Mouse (Mus musculus): Measurements from ENCODE around the gene Lhx9. TPM values are rescaled to one million over a fixed set of nuclear protein-coding genes. Genes with fewer than 3 reads are reported as not detected.

Gene Lhx9
- total RNA-seq, 1 experiment: 0.40 TPM

GRCm38 (mm10) chr1:138844166-138844565 lies 4.2 kb downstream of the Lhx9 start:
- in situ Hi-C loops (cut with MboI; ENCODE audit: low sequenced_read_pairs in 2 of 2, unreplicated experiment in 2 of 2): loop anchor here in 1 of 2 experiments (25.0 kb wide), 1 partner anchor 318 kb away; no protein-coding TSS in a partner anchor
- no peak overlapping the region for H3K9ac ChIP-seq (ENCODE audit: insufficient read depth, low read depth, low read length, poor library complexity, severe bottlenecking)
- H3K4me1 ChIP-seq (ENCODE audit: control insufficient read depth in 2 of 2, insufficient read depth in 2 of 2, low read length in 2 of 2, poor library complexity in 1 of 2): peaks cover 0 to 3% of the 10 kb centered on the region in 2 experiments; a peak in 1 of 4 replicates
- TF ChIP-seq ZC3H11A (IDR thresholded peaks at IDR 0.05; ENCODE audit: borderline replicate concordance, low read depth, low read length): no peak
- H3K36me3 ChIP-seq (ENCODE audit: control insufficient read depth, insufficient read depth, low read length, poor library complexity, severe bottlenecking): no peaks in the 10 kb centered on the region
- no peak overlapping the region for H3K27ac ChIP-seq (ENCODE audit: insufficient read depth, low read depth, low read length, poor library complexity, severe bottlenecking)
- H3K4me3 ChIP-seq (ENCODE audit: insufficient read depth in 1 of 2, low read depth in 1 of 2, low read length in 2 of 2, poor library complexity in 1 of 2, severe bottlenecking in 1 of 2): no peak overlapping the region
- DNase-seq (ENCODE audit: low read depth, low spot score): no peak
- no peaks in the 10 kb centered on the region for H3K9me3 ChIP-seq (ENCODE audit: control insufficient read depth, insufficient read depth, low read depth, low read length)

- Histone ChIP-seq H3K36me3 (ENCODE audit: control insufficient read depth, insufficient read depth, low read length, poor library complexity, severe bottlenecking) (no peaks in the 10 kb centered on the region), H3K9ac (ENCODE audit: insufficient read depth, low read depth, low read length, poor library complexity, severe bottlenecking) (no peak overlapping the region), H3K4me3 (ENCODE audit: insufficient read depth in 1 of 2, low read depth in 1 of 2, low read length in 2 of 2, poor library complexity in 1 of 2, severe bottlenecking in 1 of 2) (peak overlapping the region in 1 of 2 experiments; percentile 6; a peak in 2 of 4 replicates), H3K9me3 (ENCODE audit: control insufficient read depth, insufficient read depth, low read depth, low read length) (no peaks in the 10 kb centered on the region), H3K4me1 (ENCODE audit: control insufficient read depth in 2 of 2, insufficient read depth in 2 of 2, low read length in 2 of 2, poor library complexity in 1 of 2) (peaks cover 0 to 3% of the 10 kb centered on the region in 2 experiments; a peak in 1 of 4 replicates), H3K27ac (ENCODE audit: insufficient read depth, low read depth, low read length, poor library complexity, severe bottlenecking) (no peak overlapping the region)
- in situ Hi-C loops (cut with MboI; ENCODE audit: low sequenced_read_pairs in 2 of 2, unreplicated experiment in 2 of 2): loop anchor here in 1 of 2 experiments (25.0 kb wide), 1 partner anchor 319 kb away; no protein-coding TSS in a partner anchor
- no peak for TF ChIP-seq ZNF384 (IDR thresholded peaks at IDR 0.05; ENCODE audit: low read depth, low read length)
- TF ChIP-seq ZC3H11A (IDR thresholded peaks at IDR 0.05; ENCODE audit: borderline replicate concordance, low read depth, low read length): no peak
- TF ChIP-seq HCFC1 (IDR thresholded peaks at IDR 0.05; ENCODE audit: borderline replicate concordance, insufficient read depth, low read length): no peak
- TF ChIP-seq CHD2 (IDR thresholded peaks at IDR 0.05; ENCODE audit: low read depth, low read length): no peak
- no peak for TF ChIP-seq MAFK (IDR thresholded peaks at IDR 0.05; ENCODE audit: insufficient read depth, low read depth, low read length)
- DNase-seq (ENCODE audit: low read depth, low spot score): no peak
Measured at GRCm38 (mm10) chr1:138843361-138844091, 4.9 kb downstream of the Lhx9 start.

- H3K9me3 ChIP-seq (ENCODE audit: control insufficient read depth, insufficient read depth, low read depth, low read length): no peaks in the 10 kb centered on the region
- no peaks in the 10 kb centered on the region for H3K36me3 ChIP-seq (ENCODE audit: control insufficient read depth, insufficient read depth, low read length, poor library complexity, severe bottlenecking)
- no peak overlapping the region for H3K9ac ChIP-seq (ENCODE audit: insufficient read depth, low read depth, low read length, poor library complexity, severe bottlenecking)
- in situ Hi-C loops (cut with MboI; ENCODE audit: low sequenced_read_pairs in 2 of 2, unreplicated experiment in 2 of 2): loop anchor here in 1 of 2 experiments (25.0 kb wide), 1 partner anchor 320 kb away; no protein-coding TSS in a partner anchor
- H3K4me1 ChIP-seq (ENCODE audit: control insufficient read depth in 2 of 2, insufficient read depth in 2 of 2, low read length in 2 of 2, poor library complexity in 1 of 2): no peaks in the 10 kb centered on the region; a peak in 1 of 4 replicates
- no peak for TF ChIP-seq MAFK (IDR thresholded peaks at IDR 0.05; ENCODE audit: insufficient read depth, low read depth, low read length)
- H3K4me3 ChIP-seq (ENCODE audit: insufficient read depth in 1 of 2, low read depth in 1 of 2, low read length in 2 of 2, poor library complexity in 1 of 2, severe bottlenecking in 1 of 2): no peak overlapping the region
- no peak overlapping the region for H3K27ac ChIP-seq (ENCODE audit: insufficient read depth, low read depth, low read length, poor library complexity, severe bottlenecking)
- DNase-seq (ENCODE audit: low read depth, low spot score): no peak
Measured at GRCm38 (mm10) chr1:138842756-138843155, 5.6 kb downstream of the Lhx9 start.

DNA sequence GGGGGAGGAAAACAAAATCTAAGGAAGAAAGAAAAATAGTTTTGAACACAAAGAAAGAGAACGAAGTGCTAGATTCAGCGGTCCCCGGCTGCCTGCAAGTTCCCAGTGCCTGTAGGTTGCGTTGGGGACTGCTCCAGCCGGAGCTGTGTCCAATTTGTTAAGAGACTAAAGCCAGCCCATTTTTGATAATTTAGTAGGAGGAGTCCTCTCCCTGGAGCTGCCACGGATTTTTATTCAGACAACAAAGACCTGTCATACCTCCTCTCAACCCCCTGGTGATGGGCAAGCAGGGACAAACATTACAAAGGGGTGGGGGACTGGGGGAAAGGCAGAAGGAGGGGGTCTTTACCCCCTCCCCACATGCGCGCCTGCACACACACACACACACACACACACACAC lies 6.1 kb downstream of the Lhx9 start:
- no peaks in the 10 kb centered on the region for H3K9me3 ChIP-seq (ENCODE audit: control insufficient read depth, insufficient read depth, low read depth, low read length)
- in situ Hi-C loops (cut with MboI; ENCODE audit: low sequenced_read_pairs in 2 of 2, unreplicated experiment in 2 of 2): loop anchor here in 1 of 2 experiments (25.0 kb wide), 1 partner anchor 320 kb away; no protein-coding TSS in a partner anchor
- DNase-seq (ENCODE audit: low read depth, low spot score): no peak
- no peak overlapping the region for H3K9ac ChIP-seq (ENCODE audit: insufficient read depth, low read depth, low read length, poor library complexity, severe bottlenecking)
- H3K27ac ChIP-seq (ENCODE audit: insufficient read depth, low read depth, low read length, poor library complexity, severe bottlenecking): no peak overlapping the region
- H3K4me3 ChIP-seq (ENCODE audit: insufficient read depth in 1 of 2, low read depth in 1 of 2, low read length in 2 of 2, poor library complexity in 1 of 2, severe bottlenecking in 1 of 2): no peak overlapping the region
- H3K36me3 ChIP-seq (ENCODE audit: control insufficient read depth, insufficient read depth, low read length, poor library complexity, severe bottlenecking): no peaks in the 10 kb centered on the region
- TF ChIP-seq ZC3H11A (IDR thresholded peaks at IDR 0.05; ENCODE audit: borderline replicate concordance, low read depth, low read length): no peak
- TF ChIP-seq ZNF384 (IDR thresholded peaks at IDR 0.05; ENCODE audit: low read depth, low read length): no peak
- no peak for TF ChIP-seq MAFK (IDR thresholded peaks at IDR 0.05; ENCODE audit: insufficient read depth, low read depth, low read length)
- TF ChIP-seq HCFC1 (IDR thresholded peaks at IDR 0.05; ENCODE audit: borderline replicate concordance, insufficient read depth, low read length): no peak
- TF ChIP-seq CHD2 (IDR thresholded peaks at IDR 0.05; ENCODE audit: low read depth, low read length): no peak
- no peaks in the 10 kb centered on the region; a peak in 1 of 4 replicates for H3K4me1 ChIP-seq (ENCODE audit: control insufficient read depth in 2 of 2, insufficient read depth in 2 of 2, low read length in 2 of 2, poor library complexity in 1 of 2)

Measured in ES-E14 (cell line).